Mouse (Mus musculus) macrophage (primary cell): ENCODE results near the gene Gm17617. TPM values are rescaled to one million over a fixed set of nuclear protein-coding genes. Genes with fewer than 3 reads are reported as not detected.

Source experiments
- H3K27ac ChIP-seq: fragments of 350-480 bp; formaldehyde crosslinking; 2 replicates; pipeline ENCODE4 v1.9.0; 2021
- H3K36me3 ChIP-seq: fragments of 350-480 bp; formaldehyde crosslinking; 2 replicates; pipeline ENCODE4 v1.9.0; 2021; ENCODE audit errors: inconsistent target
- H3K4me3 ChIP-seq: fragments of 350-480 bp; formaldehyde crosslinking; 2 replicates; pipeline ENCODE4 v1.9.0; 2021; ENCODE audit errors: inconsistent target
- H3K79me2 ChIP-seq: fragments of 350-480 bp; formaldehyde crosslinking; 2 replicates; pipeline ENCODE4 v1.9.0; 2021; ENCODE audit errors: inconsistent target
- WGBS: methylation state at CpG from one replicate; pipeline ENCODE4 v1.1.7; 2026; ENCODE audit warnings: inconsistent platforms; ENCODE audit not compliant: missing documents; 5-methylcytosine and 5-hydroxymethylcytosine counted together
- polyA plus RNA-seq: library from polyadenylated mRNA; stranded (reverse); fragments of 250-400 nt; gene quantifications from 3 replicates; pipeline ENCODE4 v1.2.4, GENCODE M21; 2018; ENCODE audit warnings: inconsistent platforms

Gm17617 gene
- polyA plus RNA-seq, 1 experiment from 2014 or later, result not detected

DNA sequence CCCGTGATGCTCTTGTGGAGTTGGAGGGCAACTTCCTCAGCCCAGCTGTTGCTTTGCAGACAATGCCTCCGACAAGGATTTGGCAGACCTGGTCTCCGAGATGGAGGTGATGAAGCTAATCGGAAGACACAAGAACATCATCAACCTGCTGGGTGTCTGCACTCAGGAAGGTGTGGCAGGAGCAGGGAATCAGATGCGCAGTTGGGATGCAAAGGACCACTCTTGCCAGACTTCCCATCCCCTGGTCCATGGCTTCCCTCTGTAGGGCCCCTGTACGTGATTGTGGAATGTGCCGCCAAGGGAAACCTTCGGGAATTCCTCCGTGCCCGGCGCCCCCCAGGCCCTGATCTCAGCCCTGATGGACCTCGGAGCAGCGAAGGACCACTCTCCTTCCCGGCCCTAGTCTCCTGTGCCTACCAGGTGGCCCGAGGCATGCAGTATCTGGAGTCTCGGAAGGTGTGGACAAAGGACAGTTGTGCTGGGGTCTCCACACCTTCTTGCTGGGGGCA is 32.5 kb upstream of the Gm17617 start:
- Histone ChIP-seq H3K27ac (no peak overlapping the region), H3K79me2 (no peaks in the 10 kb centered on the region), H3K36me3 (no peaks in the 10 kb centered on the region), H3K4me3 (no peak overlapping the region)
- WGBS, result 92% methylated on average over 16 of the region's 16 CpGs

DNA sequence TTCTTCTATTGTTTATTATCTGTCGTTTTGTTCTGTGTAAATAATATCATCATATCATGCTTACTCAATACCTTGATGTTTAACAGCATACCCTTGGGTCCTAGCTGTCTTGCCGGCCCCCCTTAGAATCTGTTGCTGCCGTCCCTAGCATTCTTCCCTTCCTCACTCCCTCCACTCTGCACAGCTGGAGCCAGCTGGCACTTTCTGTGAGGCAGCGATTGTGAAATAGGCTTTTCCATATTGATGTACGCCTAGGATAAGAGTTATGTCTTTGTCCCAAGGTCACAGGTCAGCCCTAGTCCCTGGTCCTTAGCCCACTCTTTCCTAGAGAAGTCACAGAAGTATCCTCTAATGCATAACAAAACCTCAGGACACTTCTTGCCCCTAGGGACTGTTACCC is 30.2 kb upstream of the Gm17617 start:
- H3K36me3 ChIP-seq, result no peaks in the 10 kb centered on the region
- no peaks in the 10 kb centered on the region for H3K79me2 ChIP-seq
- H3K4me3 ChIP-seq, result no peak overlapping the region
- WGBS, result 71% methylated on average over 5 of the region's 5 CpGs
- H3K27ac ChIP-seq, result no peak overlapping the region

DNA sequence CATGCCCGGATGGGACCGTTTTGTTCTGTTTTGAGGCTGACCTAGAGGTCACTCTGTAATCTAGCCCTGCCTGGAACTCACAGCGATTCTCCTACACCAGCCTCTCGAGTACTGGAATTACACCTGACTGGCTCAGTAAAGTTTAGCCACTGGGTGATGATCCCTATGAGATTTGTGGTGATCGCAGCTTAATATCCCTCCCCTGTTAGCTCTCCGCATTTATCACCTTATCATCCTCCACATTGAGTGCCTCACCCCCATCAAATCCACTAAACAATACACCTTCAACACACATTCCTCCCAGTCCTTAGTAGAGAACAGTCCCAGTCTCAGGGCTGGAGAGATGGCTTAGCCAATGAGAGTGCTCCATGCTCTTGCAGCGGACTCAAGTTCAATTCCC is 29.0 kb upstream of the Gm17617 start:
- Histone ChIP-seq H3K4me3 (no peak overlapping the region), H3K79me2 (no peaks in the 10 kb centered on the region), H3K27ac (no peak overlapping the region), H3K36me3 (no peaks in the 10 kb centered on the region)
- WGBS, result 81% methylated on average over 7 of the region's 7 CpGs

DNA sequence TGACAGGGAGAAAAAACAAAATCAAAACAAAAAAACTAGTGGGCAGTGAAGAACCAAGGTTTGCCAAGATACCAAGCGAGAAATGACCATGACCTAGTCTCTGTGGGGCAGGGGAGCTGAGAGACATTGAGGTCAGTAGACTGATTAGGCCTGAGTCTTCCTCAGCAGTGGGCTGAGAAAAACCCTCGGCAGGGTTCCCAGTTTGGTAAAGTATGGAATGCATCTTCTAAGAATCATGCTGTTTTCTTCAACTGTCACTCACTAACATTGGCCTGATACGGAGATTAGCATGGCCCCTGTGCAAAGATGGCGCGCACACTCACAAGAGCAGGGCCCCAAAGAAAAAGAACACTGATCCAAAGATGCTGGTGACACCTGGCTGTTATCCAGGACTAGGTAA is 20.6 kb upstream of the Gm17617 start:
- no peak overlapping the region for H3K27ac ChIP-seq
- H3K4me3 ChIP-seq, result no peak overlapping the region
- no peaks in the 10 kb centered on the region for H3K79me2 ChIP-seq
- 98% methylated on average over 5 of the region's 5 CpGs for WGBS
- no peaks in the 10 kb centered on the region for H3K36me3 ChIP-seq

DNA sequence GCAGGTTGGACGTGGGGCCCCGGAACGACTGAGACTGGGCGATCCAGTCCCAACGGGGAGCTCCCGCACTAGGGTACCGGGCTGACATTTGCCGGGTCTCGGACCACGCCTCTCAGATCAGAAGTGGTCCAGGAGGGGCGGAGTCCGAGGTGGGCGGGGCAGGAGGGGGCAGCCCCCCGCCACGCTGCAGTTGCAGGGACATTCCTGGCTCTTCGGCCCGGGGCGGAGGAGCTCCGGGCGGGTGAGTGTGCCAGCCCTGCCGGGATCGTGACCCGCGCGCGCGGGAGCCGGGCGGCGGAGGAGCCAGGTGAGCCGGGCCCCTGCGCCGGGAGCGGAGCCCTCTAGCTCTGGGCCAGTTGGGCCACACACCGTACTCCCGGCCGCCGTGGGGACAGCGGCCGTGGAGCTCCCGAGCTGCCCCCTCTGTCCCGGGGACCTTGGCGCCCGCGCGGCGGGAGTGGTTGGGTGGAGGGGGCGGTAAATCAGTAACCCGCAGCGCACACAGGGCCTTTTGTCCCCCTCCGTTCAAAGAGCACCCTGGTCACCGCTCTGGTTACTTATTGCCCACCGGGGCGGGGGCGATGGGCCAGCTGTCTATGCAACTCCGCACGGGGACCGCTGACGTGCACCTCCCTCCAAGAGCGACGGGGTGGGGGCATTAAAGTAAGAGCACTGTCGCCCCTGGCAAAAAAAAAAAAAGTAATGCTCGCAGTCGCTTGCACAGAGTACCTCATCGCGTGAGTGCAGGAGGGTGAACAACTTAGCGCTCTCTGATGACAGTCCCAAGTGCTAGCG is 19.5 kb upstream of the Gm17617 start, which contains the start of gene Fgfr4:
Fgfr4 (plus strand) TSS at position 20 of the 795 bp plus-strand sequence.
- H3K36me3 ChIP-seq, result no peaks in the 10 kb centered on the region
- no peaks in the 10 kb centered on the region for H3K79me2 ChIP-seq
- 7% methylated on average over 62 of the region's 68 CpGs for WGBS
- H3K27ac ChIP-seq, result no peak within 1 kb of the TSS
- H3K4me3 ChIP-seq, result no peak within 1 kb of the TSS

DNA sequence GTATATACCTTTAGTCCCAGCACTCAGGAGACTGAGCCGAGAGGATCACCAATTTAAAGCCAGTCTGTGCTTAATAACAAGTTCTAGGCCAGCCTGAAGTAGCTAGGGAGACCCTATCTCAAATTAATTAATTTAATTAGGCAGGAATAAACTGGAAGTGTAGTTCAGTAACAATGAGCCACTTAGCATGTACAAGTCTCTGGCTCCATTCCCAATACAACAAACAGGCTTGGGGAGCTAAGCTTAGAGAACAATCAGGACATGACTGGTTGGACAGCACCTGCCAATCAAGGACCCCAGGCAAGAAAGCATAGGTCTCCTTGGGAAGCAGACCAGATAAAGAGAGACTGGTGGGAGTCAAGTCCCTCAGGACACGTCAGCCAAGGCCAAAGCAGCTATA is 6.9 kb upstream of the Gm17617 start:
- Histone ChIP-seq H3K4me3 (no peak overlapping the region), H3K27ac (no peak overlapping the region), H3K36me3 (no peaks in the 10 kb centered on the region), H3K79me2 (no peaks in the 10 kb centered on the region)
- WGBS, result 83% methylated on average over 2 of the region's 2 CpGs

DNA sequence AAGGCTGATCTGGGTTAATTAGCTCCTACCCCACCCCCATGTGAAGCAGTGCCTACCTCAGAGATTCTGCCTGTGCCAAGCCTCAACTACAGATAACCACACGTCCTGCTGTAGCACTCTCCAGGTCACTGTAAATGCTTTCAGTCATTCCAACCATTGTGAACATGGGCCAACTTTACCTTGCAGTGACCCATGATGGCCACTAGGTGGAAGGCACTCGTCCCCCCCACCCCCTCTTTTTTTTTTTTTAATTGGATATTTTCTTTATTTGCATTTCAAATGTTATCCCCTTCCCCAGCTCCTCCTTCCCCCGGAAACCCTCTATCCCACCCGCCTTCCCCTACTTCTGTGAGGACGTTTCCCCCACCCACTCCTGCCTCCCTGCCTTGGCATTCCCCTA is 2.0 kb upstream of the Gm17617 start:
- H3K27ac ChIP-seq, result no peak overlapping the region
- no peaks in the 10 kb centered on the region for H3K79me2 ChIP-seq
- H3K4me3 ChIP-seq, result no peak overlapping the region
- WGBS, result 18% methylated on average over 4 of the region's 5 CpGs
- peaks cover 8% of the 10 kb centered on the region; the same call in 1 of the 2 replicates for H3K36me3 ChIP-seq

DNA sequence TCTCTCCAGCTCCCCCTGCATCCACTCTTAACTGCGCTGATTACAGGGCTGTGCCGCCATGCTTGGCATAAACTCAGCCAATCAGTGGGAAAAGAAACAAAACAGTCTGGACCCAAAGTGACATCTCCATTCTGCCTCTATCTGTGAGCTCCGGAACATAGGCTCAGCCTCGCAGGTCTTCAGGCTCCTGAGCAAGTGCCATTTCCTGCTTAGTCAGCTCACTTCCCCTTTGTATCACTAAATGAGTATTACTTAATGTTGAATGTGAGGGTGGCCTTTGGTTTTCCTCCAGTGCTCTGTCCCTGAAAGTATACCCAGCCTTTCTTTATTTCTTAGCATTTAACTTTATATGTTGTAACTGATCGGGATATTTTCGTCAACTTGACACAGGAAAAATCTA is 8.4 kb downstream of the Gm17617 start:
- peaks cover 16% of the 10 kb centered on the region; the same call in 1 of the 2 replicates for H3K36me3 ChIP-seq
- H3K4me3 ChIP-seq, result no peak overlapping the region
- no peaks in the 10 kb centered on the region for H3K79me2 ChIP-seq
- no peak overlapping the region for H3K27ac ChIP-seq
- WGBS, result 19% methylated on average over 4 of the region's 6 CpGs

DNA sequence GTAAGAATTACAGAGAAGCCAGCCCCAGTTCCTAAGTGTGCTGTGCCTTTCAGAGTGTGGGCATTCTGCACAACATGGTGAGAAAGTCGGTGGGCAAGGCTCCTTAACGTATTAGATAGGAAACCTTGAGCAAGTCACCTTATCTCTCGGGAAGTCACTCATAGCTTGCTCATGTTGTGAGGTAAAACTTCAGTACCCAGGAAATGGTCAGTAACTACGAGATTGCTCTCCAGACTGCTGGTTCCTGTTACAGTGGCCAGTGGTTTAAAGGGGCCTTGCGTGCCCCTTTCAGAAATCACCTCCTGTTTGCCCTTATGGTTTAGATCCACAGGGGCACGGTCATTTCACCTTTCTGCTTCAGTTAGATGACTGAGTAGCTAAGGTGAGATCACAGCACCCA is 19.0 kb downstream of the Gm17617 start:
- Histone ChIP-seq H3K27ac (no peak overlapping the region), H3K4me3 (no peak overlapping the region), H3K36me3 (peaks cover 11% of the 10 kb centered on the region; the same call in 1 of the 2 replicates), H3K79me2 (peaks cover 2% of the 10 kb centered on the region; the same call in 1 of the 2 replicates)
- WGBS, result 91% methylated on average over 6 of the region's 6 CpGs

DNA sequence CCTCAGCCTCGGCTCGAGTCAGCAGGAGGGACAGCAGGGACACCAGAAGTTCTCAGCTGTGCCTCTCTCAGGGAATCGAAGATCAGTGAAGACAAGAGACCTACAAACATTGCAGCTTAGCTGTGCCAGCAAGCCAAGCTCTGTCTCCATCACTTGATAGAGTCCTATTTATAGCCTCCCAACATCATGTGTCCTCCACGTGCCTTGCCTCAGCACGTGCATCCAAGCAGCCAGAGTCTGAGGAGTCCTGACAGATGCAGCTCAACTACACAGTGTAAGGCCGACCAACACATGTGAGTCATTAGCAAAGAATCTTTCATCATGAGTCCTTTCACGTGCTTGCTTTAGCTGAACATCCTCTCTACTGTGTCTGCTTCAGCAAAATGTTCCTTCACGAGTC is 25.7 kb downstream of the Gm17617 start:
- Histone ChIP-seq H3K27ac (peak overlapping the region; percentile 5; the same call in 1 of the 2 replicates), H3K4me3 (no peak overlapping the region), H3K36me3 (no peaks in the 10 kb centered on the region), H3K79me2 (peaks cover 42% of the 10 kb centered on the region)
- 84% methylated on average over 8 of the region's 8 CpGs for WGBS

DNA sequence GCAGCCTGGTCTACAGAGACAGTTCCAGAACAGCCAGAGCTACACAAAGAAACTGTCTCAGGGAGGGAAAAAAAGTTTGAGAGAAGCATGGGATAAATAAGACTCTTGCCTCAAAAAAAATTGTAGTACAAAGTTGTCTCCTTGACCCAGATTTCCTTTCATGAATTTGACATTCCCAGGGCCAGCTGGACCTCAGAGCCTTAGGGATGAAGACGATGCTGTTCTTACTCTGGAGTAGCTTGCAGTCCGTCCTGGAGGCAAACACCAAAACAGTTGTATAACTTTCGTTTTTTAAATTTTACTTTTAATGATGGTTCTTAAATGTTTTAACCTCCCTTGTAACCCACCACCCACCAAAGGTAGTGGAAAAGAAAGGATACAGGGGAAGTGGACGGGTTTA is 26.2 kb downstream of the Gm17617 start:
- no peak overlapping the region for H3K4me3 ChIP-seq
- H3K79me2 ChIP-seq, result peaks cover 42% of the 10 kb centered on the region
- 97% methylated on average over 4 of the region's 4 CpGs for WGBS
- H3K27ac ChIP-seq, result peak overlapping the region; percentile 5; the same call in 1 of the 2 replicates
- no peaks in the 10 kb centered on the region for H3K36me3 ChIP-seq

DNA sequence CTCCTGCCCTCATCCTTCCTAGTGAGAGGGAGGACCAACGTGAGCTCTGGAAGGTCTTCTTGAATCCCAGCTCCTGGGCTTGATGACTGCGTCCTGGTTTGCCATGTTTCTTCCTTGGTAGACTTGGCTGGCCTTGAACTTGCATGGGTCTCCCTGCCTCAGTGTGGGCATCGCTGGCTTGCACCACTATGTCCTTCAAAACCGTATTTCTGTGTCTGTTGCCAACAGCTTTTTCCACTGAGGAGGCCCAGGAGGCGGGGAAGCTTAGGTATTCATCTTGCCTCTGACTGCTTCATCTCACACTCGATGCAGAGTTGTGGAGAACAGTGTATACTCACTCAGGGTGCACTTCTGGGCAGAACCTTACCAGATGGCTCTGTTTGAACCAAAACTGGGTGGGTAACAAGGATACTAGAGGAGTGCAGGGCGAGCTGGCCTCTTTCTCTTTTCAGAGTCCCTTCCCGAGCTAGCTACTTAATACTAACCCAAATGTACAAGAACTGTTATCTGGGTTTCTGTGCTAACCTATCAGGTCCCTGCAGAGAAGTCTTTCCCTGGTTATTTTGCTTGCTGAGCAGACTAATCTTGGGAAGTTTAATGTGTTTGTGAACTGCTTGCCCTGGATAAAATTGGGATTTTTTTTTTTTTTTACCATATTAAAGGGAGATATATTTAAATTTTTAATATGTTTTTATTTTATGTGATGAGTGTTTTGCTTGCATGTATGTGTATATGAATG is 27.2 kb downstream of the Gm17617 start:
- no peaks in the 10 kb centered on the region for H3K36me3 ChIP-seq
- 44% methylated on average over 8 of the region's 8 CpGs for WGBS
- H3K27ac ChIP-seq, result peak overlapping the region; percentile 35
- H3K4me3 ChIP-seq, result peak overlapping the region; percentile 76
- peaks cover 42% of the 10 kb centered on the region for H3K79me2 ChIP-seq

DNA sequence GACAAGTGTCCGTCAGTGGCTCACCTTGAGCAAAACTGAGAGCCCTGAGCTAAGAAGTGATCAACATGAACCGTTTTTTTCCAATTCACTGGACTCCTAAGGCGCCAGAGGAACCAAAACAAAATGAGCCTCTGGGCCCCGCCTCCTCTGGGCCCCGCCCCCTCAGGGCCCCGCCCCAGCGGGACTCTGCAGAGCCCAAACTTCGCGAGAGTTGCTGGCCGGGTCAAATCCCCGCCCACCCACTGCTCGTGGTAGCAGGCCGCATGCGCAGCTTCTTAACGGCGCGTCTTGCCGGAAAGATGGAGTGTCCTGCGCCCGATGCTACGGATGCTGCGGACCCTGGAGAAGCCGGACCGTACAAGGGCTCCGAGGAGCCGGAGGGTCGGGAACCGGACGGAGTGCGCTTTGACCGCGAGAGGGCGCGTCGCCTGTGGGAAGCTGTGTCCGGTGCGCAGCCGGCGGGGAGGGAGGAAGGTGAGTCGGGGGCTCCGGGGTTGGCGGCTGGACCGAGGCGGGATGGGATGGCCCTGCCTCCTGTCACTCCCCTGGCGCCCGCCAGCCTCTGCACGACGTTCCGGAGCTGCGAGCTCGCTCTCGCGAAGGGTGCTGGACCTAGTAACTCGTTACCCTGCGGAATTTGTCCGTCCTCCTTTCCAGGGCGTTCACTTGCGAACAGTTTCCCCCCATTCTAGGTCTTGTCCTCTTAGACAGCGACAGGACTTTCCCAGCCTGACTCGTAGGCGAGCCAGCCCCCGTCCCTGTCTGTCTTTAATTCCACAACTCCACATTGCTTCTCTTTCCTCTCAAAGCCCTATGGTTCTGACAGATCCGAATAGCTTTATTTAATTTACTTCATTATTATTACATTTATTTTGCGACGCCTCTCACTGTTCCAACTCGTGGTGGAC is 28.0 kb downstream of the Gm17617 start, which contains the start of gene Zfp346:
Zfp346 (plus strand) TSS at position 267 of the 908 bp plus-strand sequence.
- WGBS, result 1% methylated on average over 60 of the region's 66 CpGs

DNA sequence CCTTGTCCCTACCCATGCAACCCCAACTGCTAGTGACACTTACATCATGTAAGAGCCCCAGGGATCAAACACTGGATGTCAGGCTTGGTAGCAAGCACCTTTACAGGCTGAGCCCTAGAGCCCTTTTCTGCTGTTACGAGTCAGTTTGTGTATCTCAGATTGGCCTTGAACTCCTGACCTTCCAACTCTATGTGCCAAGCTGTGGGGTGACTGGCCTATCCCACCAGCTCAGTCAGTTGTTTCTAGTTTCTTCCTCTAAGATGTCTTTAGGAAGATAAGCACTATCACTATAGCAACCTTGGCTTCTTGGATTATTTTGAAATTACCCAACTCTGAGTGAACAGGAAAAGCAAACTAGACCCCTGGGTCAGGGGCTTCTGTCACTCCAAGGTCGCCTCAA is 30.0 kb downstream of the Gm17617 start:
- Histone ChIP-seq H3K27ac (no peak overlapping the region), H3K36me3 (no peaks in the 10 kb centered on the region), H3K4me3 (no peak overlapping the region), H3K79me2 (peaks cover 42% of the 10 kb centered on the region)
- 88% methylated on average over 2 of the region's 2 CpGs for WGBS

More for the DNA sequence above, 28.0 kb downstream of the Gm17617 start, which contains the start of gene Zfp346:
- H3K36me3 ChIP-seq, result no peaks in the 10 kb centered on the region
- peak within 1 kb of the TSS; percentile 76 for H3K4me3 ChIP-seq
- peaks cover 42% of the 10 kb centered on the region for H3K79me2 ChIP-seq
- peak within 1 kb of the TSS; percentile 35 for H3K27ac ChIP-seq
